Mouse (Mus musculus) testis, adult 2 months (tissue): ENCODE results near the gene Itm2b. TPM values are rescaled to one million over a fixed set of nuclear protein-coding genes. Genes with fewer than 3 reads are reported as not detected.

Experiments used
- H3K27ac ChIP-seq: fragments of 200-500 bp; 2 replicates; pipeline ENCODE4 v1.5.1; 2012; ENCODE audit warnings: low read depth, low read length; ENCODE audit not compliant: control insufficient read depth, insufficient read depth
- H3K27me3 ChIP-seq: fragments of 200-500 bp; 2 replicates; pipeline ENCODE4 v1.6.1; 2012; ENCODE audit warnings: mild to moderate bottlenecking, low read length, moderate library complexity; ENCODE audit not compliant: control insufficient read depth, insufficient read depth
- H3K36me3 ChIP-seq: fragments of 200-500 bp; 2 replicates; pipeline ENCODE4 v1.6.1; 2012; ENCODE audit warnings: mild to moderate bottlenecking, low read length; ENCODE audit not compliant: control insufficient read depth, insufficient read depth
- H3K4me1 ChIP-seq: fragments of 200-500 bp; 2 replicates; pipeline ENCODE4 v1.6.1; 2012; ENCODE audit warnings: low read length; ENCODE audit not compliant: control insufficient read depth, insufficient read depth
- H3K4me3 ChIP-seq: fragments of 200-500 bp; 2 replicates; pipeline ENCODE4 v1.5.1; 2012; ENCODE audit warnings: low read depth, mild to moderate bottlenecking, low read length, moderate library complexity, mixed read lengths; ENCODE audit not compliant: control insufficient read depth
- CTCF ChIP-seq: fragments of 200-500 bp; IDR thresholded peaks from 2 replicates; pipeline ENCODE4 v1.5.1; 2012; ENCODE audit warnings: low read depth, mild to moderate bottlenecking, inconsistent platforms, low read length, moderate library complexity; ENCODE audit not compliant: control insufficient read depth, insufficient read depth, insufficient replicate concordance
- POLR2A ChIP-seq: fragments of 200-500 bp; IDR thresholded peaks from 2 replicates; pipeline ENCODE4 v1.6.1; 2012; ENCODE audit warnings: low read depth, mild to moderate bottlenecking, inconsistent platforms, low read length, moderate library complexity; ENCODE audit not compliant: control insufficient read depth
- polyA plus RNA-seq: library from polyadenylated mRNA; depleted of rRNA; stranded (reverse); fragments of >200 nt; gene quantifications from 2 replicates; pipeline ENCODE4 v1.2.3, GENCODE M21; 2012

Itm2b gene
- polyA plus RNA-seq, 1 experiment = 330 TPM

- TF ChIP-seq CTCF = no peak
- no peak for TF ChIP-seq POLR2A
- H3K27me3 ChIP-seq = no peaks in the 10 kb centered on the region
- no peak overlapping the region for H3K4me3 ChIP-seq
- no peaks in the 10 kb centered on the region for H3K36me3 ChIP-seq
- H3K27ac ChIP-seq = peak overlapping the region; percentile 16; the same call in 1 of the 2 replicates
- H3K4me1 ChIP-seq = no peaks in the 10 kb centered on the region; the same call in 1 of the 2 replicates
Measured at GRCm38 (mm10) chr14:73374315-73374890, 10.7 kb downstream of the Itm2b start.

GRCm38 (mm10) chr14:73373606-73374005 lies 11.5 kb downstream of the Itm2b start:
- TF ChIP-seq POLR2A = no peak
- Histone ChIP-seq H3K27ac (no peak overlapping the region), H3K36me3 (no peaks in the 10 kb centered on the region), H3K27me3 (no peaks in the 10 kb centered on the region), H3K4me3 (no peak overlapping the region), H3K4me1 (no peaks in the 10 kb centered on the region; the same call in 1 of the 2 replicates)

DNA sequence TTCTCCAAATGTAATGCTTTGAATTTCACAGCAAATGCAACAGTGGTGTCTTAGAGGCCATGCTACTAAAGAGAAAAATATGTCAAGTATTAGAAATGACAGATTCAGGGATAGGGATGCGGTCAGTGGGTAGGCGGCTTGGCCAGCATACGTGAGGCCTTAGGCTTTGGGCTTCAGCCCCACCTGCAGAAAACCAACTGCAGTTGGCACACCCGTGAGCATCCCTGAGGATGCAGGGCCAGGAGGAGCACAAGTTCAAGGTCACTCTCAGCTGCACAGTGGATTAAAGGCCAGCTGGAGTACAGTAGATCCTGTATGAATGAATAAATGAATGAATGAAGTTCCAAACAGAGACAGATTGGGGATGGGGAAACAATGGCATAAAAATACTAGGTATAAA lies 12.1 kb downstream of the Itm2b start:
- Histone ChIP-seq H3K27ac (no peak overlapping the region), H3K36me3 (no peaks in the 10 kb centered on the region), H3K27me3 (no peaks in the 10 kb centered on the region), H3K4me1 (no peaks in the 10 kb centered on the region; the same call in 1 of the 2 replicates), H3K4me3 (no peak overlapping the region)
- TF ChIP-seq CTCF (no peak), POLR2A (no peak)

- no peak overlapping the region for H3K4me3 ChIP-seq
- TF ChIP-seq CTCF = no peak
- no peak for TF ChIP-seq POLR2A
- H3K27me3 ChIP-seq = no peaks in the 10 kb centered on the region
- peaks cover 3% of the 10 kb centered on the region; the same call in 1 of the 2 replicates for H3K36me3 ChIP-seq
- no peak overlapping the region for H3K27ac ChIP-seq
- no peaks in the 10 kb centered on the region; the same call in 1 of the 2 replicates for H3K4me1 ChIP-seq
Measured at GRCm38 (mm10) chr14:73371577-73371976, 13.5 kb downstream of the Itm2b start.

DNA sequence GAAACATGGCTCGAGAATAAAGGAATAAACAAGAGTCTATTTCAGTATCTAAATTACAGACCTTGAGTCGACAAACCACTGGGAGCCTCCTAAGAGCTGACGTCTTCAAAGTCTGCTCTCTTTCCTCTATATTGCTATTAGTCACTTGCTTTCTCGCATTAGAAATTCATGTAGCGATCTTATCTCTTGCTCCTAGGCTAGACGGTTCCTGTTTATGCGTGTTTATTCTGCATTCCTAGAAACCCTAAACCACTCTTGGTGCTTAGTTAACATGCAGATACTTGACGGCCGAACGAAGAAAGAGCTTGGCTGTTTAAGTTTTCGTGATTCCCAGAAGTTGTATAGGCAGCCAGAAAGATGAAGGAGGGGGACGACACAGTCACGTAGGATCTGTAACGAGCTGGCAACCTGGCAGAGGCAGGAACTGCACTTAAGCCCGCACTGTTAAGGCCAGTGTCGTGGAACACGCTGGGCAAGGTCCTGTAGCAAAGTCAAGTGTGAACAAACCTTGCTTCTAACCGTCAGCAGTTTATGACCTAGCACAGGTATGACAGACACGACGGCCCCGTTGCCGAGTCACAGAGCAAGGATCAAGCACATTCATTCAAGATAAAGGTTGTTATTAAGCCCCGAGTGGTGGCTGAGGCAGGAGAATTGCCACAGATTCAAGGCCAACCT lies 14.3 kb downstream of the Itm2b start:
- Histone ChIP-seq H3K4me1 (no peaks in the 10 kb centered on the region; the same call in 1 of the 2 replicates), H3K4me3 (no peak overlapping the region), H3K27ac (no peak overlapping the region), H3K36me3 (peaks cover 3% of the 10 kb centered on the region; the same call in 1 of the 2 replicates), H3K27me3 (no peaks in the 10 kb centered on the region)
- TF ChIP-seq CTCF (no peak), POLR2A (no peak)

- Histone ChIP-seq H3K36me3 (peaks cover 3% of the 10 kb centered on the region; the same call in 1 of the 2 replicates), H3K4me3 (no peak overlapping the region)
Measured at GRCm38 (mm10) chr14:73370078-73370670, 14.9 kb downstream of the Itm2b start.

DNA sequence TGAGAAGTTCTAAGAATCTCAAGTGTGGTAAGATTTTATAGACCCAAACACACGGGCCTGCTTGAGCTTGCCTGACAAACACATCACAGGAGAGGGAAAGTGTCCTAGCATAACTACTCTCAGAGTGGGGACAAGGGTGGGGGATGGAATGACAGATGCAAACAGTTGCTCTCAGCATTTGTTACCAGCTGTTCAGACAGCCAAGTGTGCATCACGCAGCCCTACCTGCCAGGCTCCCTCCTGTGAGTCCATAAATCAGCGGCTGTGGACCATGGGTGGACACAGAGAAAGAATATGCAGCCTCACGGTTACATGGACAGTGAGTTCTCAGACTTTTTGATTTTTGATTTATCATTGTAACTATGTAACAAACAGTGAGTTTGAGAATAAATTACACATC lies 15.5 kb downstream of the Itm2b start:
- Histone ChIP-seq H3K36me3 (peaks cover 3% of the 10 kb centered on the region), H3K4me1 (no peaks in the 10 kb centered on the region; the same call in 1 of the 2 replicates), H3K4me3 (no peak overlapping the region), H3K27ac (no peak overlapping the region), H3K27me3 (no peaks in the 10 kb centered on the region)
- no peak for TF ChIP-seq CTCF
- no peak for TF ChIP-seq POLR2A

More at GRCm38 (mm10) chr14:73370078-73370670, 14.9 kb downstream of the Itm2b start:
- no peaks in the 10 kb centered on the region for H3K27me3 ChIP-seq
- TF ChIP-seq POLR2A (no peak), CTCF (no peak)
- H3K27ac ChIP-seq = no peak overlapping the region
- no peaks in the 10 kb centered on the region; the same call in 1 of the 2 replicates for H3K4me1 ChIP-seq

GRCm38 (mm10) chr14:73368966-73369365 lies 16.1 kb downstream of the Itm2b start:
- peaks cover 3% of the 10 kb centered on the region for H3K36me3 ChIP-seq
- H3K27ac ChIP-seq = no peak overlapping the region
- no peak overlapping the region for H3K4me3 ChIP-seq
- H3K4me1 ChIP-seq = no peaks in the 10 kb centered on the region; the same call in 1 of the 2 replicates
- TF ChIP-seq CTCF (no peak), POLR2A (no peak)
- no peaks in the 10 kb centered on the region for H3K27me3 ChIP-seq
